Mouse (Mus musculus) gastrocnemius, postnatal 4 days (tissue): ENCODE measurements around the gene Mfap2. TPM values are rescaled to one million over a fixed set of nuclear protein-coding genes. Genes with fewer than 3 reads are reported as not detected.

ENCODE experiments used
- DNase-seq, 2 experiments: peaks; one replicate each; pipeline ENCODE4 v3.0.0; 2021 to 2022; ENCODE audit warnings: low spot score in 2 of 2, mixed read lengths in 2 of 2
- total RNA-seq, 2 experiments: library from RNA; stranded (reverse); gene quantifications; 2 replicates each; pipeline ENCODE4 v1.2.3; 2021

Gene Mfap2
- total RNA-seq, 2 experiments from 2014 or later, result 175 to 183 TPM

GRCm38 (mm10) chr4:141020811-141021613 lies 10.8 kb downstream of the Mfap2 start:
- peak; percentile 81 to 85 for DNase-seq

GRCm38 (mm10) chr4:141021614-141021929 lies 11.4 kb downstream of the Mfap2 start:
- DNase-seq, result no peak

- no peak for DNase-seq
These were observed 13.8 kb downstream of the Mfap2 start for GRCm38 (mm10) chr4:141024052-141024451.

GRCm38 (mm10) chr4:141024992-141025391 lies 14.8 kb downstream of the Mfap2 start:
- DNase-seq, result no peak

GRCm38 (mm10) chr4:141030541-141031206 lies 20.5 kb downstream of the Mfap2 start:
- DNase-seq, result no peak

- DNase-seq, result peak; percentile 63 to 82
These were observed 21.5 kb downstream of the Mfap2 start for GRCm38 (mm10) chr4:141031733-141032132.

GRCm38 (mm10) chr4:141033606-141034549 lies 23.7 kb downstream of the Mfap2 start:
- no peak for DNase-seq

- no peak for DNase-seq
These were observed 30.9 kb downstream of the Mfap2 start for GRCm38 (mm10) chr4:141041117-141041516.

GRCm38 (mm10) chr4:141044816-141045215 lies 34.6 kb downstream of the Mfap2 start:
- DNase-seq, result peak in 1 of 2 experiments; percentile 71

GRCm38 (mm10) chr4:141048810-141049475 lies 38.7 kb downstream of the Mfap2 start:
- DNase-seq, result no peak

- DNase-seq, result no peak
These were observed 39.2 kb downstream of the Mfap2 start for GRCm38 (mm10) chr4:141049476-141049835.

- DNase-seq, result no peak
These were observed 42.2 kb downstream of the Mfap2 start for GRCm38 (mm10) chr4:141052442-141052841.

GRCm38 (mm10) chr4:141053138-141053537 lies 42.9 kb downstream of the Mfap2 start:
- no peak for DNase-seq

GRCm38 (mm10) chr4:141053568-141054161 lies 43.4 kb downstream of the Mfap2 start:
- no peak for DNase-seq

- DNase-seq, result no peak
These were observed 46.8 kb downstream of the Mfap2 start for GRCm38 (mm10) chr4:141056970-141057369.

- no peak for DNase-seq
These were observed 48.6 kb downstream of the Mfap2 start for GRCm38 (mm10) chr4:141058835-141059234.

GRCm38 (mm10) chr4:141059616-141060425 lies 49.6 kb downstream of the Mfap2 start:
- DNase-seq, result no peak

- peak; percentile 99 to 100 for DNase-seq
These were observed 50.4 kb downstream of the Mfap2 start, which contains the start of gene Crocc for GRCm38 (mm10) chr4:141060426-141061301. TSS of gene Crocc (minus strand) at chr4:141060550.
